Mouse (Mus musculus): ENCODE data around the gene Ptch1.

Ptch1 gene

GRCm38 (mm10) chr13:63540584-63540983, 32.8 kb downstream of the Ptch1 start:
- no peak for DNase-seq (ENCODE audit: low read depth, low spot score)

GRCm38 (mm10) chr13:63534981-63535380, 38.4 kb downstream of the Ptch1 start:
- no peak for DNase-seq (ENCODE audit: low read depth, low spot score)

DNA sequence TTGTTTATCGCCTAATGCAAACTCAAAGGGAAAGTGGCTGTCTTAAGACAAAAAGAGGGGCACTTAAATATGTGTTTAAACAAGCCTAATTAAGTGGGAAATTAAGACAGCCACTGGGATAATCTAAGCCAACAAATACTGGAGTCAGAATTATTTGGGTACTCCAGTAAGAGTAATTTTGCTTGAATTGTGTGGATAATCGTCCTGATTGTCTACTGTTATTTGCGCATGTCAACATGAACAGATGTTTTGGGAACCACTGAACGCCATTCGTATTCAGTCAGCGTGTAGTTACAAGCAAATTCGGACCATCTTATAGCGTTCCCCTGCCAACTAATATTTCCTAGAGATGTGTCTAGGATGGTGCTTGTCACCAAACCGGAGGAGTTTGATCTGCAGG, 42.5 kb downstream of the Ptch1 start:
- DNase-seq (ENCODE audit: low read depth, low spot score): no peak

GRCm38 (mm10) chr13:63530371-63530764, 43.0 kb downstream of the Ptch1 start:
- DNase-seq (ENCODE audit: low read depth, low spot score): no peak

GRCm38 (mm10) chr13:63529602-63530370, 43.6 kb downstream of the Ptch1 start:
- DNase-seq (ENCODE audit: low read depth, low spot score): no peak

DNA sequence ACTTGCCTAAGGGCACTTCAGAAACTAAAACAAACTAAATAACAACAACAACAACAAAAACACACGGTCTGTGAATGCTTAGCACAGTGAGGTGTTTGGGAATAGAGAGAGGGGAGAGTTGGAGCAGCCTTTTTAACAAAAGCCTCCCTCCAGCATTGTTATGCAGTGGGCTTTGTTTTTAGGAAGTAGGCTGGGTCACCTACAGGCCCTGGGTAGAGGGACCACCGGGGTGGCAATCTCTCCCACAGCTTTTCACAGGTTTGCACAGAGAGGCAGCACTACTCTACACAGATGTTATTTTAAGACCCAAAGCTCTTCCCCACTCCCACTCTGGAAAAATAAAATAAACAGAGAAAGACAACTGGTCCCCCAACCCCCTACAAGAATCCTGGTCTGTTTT, 44.5 kb downstream of the Ptch1 start:
- no peak for DNase-seq (ENCODE audit: low read depth, low spot score)

DNA sequence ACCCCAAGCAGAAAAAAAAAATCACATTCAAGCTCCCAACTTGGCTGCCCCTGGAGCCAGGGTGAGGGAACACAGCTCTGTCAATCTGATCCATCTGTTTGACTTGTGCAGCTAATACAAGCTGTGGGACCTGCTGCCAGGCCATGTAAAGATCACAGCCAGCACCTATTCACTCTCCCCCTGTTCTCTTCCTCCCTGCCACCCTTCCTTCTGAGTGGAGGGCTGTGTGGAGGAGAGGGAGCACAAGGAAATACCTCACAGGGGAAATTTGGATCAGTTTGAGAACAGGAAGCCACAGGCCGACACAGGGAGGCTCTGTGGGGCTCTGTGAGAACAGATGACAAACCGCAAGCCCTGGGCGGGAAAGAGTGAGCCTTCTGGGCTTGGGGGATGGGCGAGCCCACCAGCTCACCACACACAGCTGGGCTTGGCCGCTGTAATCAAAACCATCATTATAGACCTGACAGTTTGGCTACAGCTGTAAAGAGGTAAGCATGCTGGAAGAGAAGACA, 45.2 kb downstream of the Ptch1 start:
- no peak for DNase-seq (ENCODE audit: low read depth, low spot score)

GRCm38 (mm10) chr13:63525571-63526197, 47.7 kb downstream of the Ptch1 start:
- DNase-seq (ENCODE audit: low read depth, low spot score): no peak

GRCm38 (mm10) chr13:63524608-63525570, 48.5 kb downstream of the Ptch1 start:
- no peak for DNase-seq (ENCODE audit: low read depth, low spot score)

GRCm38 (mm10) chr13:63524061-63524460, 49.3 kb downstream of the Ptch1 start:
- DNase-seq (ENCODE audit: low read depth, low spot score): no peak

GRCm38 (mm10) chr13:63522832-63523231, 50.6 kb downstream of the Ptch1 start:
- DNase-seq (ENCODE audit: low read depth, low spot score): no peak

DNA sequence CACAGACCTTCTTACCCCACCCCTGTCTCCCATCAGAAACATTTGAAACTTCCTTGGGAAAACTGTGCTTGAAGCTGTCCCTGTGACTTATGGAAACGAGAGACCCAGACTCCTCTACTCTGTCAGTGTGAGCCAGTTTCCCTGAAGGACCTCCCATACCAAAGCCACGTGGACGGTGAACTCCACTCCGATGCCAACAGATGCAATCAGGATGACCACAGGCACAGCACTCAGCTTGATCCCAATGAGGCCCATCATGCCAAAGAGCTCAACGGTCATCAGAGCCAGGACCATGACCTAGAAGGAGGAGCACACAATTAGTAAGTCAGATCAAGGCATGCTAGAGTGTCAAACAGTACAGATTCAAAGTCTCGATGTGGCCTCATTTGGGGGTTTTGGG, 53.3 kb downstream of the Ptch1 start:
- DNase-seq (ENCODE audit: low read depth, low spot score): no peak

GRCm38 (mm10) chr13:63516535-63516934, 56.9 kb downstream of the Ptch1 start:
- DNase-seq (ENCODE audit: low read depth, low spot score): no peak

GRCm38 (mm10) chr13:63515542-63515941, 57.9 kb downstream of the Ptch1 start:
- DNase-seq (ENCODE audit: low read depth, low spot score): no peak

GRCm38 (mm10) chr13:63514931-63515360, 58.5 kb downstream of the Ptch1 start:
- DNase-seq (ENCODE audit: low read depth, low spot score): no peak

DNA sequence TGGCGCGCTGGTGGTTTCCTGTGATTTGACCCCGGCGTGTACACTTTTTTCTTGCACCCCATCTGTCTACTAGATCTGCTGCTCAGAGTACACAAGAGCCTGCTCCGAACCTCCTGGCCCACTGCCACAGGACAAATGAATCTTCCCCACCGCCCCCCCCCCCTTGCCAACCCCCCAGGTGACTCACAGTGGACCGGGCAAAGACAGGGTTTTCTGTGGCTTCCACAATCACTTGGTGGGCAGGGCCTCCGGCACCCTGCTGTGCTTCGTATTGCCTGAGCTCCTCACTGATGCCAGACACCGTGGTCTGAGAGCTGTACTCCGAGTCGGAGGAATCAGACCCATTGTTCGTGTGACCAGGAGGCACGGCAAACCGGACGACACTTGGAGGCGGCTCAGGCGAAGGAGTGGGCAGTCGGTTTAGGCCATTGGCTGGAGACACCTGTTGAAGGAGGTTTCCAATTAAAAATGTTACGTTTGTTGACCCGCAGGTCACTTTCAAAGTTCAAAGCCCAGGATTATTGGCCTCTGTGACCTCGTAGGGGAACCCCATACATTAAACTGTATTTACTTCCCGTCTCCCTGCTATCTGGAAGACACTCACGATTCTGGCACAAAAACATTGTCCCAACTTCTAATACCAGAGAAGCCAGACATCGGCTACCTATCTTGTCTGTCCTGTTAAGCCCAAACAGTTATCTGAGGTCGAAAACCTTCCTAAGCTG, 59.9 kb downstream of the Ptch1 start:
- no peak for DNase-seq (ENCODE audit: low read depth, low spot score)

- no peak for DNase-seq (ENCODE audit: low read depth, low spot score)
Measured at GRCm38 (mm10) chr13:63512411-63512810, 61.0 kb downstream of the Ptch1 start.

GRCm38 (mm10) chr13:63507821-63508220, 65.6 kb downstream of the Ptch1 start:
- no peak for DNase-seq (ENCODE audit: low read depth, low spot score)

DNA sequence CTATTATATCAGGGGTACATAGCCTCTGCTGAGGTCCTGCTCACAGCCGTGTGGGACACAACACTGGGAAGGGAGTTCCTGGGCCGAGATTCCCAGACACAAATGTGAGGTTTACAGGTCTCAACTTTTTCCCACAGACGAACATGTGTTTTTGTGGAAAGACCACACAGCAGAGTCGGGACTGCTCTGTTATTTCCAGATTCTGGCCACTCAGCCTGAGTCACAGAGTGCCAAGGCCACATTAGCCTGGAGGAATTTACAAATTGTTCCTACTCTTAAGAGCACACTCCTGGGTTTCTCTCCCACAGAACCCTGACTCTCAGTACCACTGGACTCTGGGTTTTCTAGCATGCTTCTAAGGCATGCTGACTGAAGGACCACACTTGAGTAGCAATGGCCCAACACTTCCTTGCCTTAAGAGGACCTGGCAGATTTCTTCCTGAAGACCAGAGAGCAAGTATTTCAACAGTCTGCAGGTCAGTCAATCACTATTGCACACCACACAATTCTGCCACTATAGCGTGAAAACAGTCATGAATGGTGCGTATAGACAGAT, 66.3 kb downstream of the Ptch1 start:
- DNase-seq (ENCODE audit: low read depth, low spot score): no peak

DNA sequence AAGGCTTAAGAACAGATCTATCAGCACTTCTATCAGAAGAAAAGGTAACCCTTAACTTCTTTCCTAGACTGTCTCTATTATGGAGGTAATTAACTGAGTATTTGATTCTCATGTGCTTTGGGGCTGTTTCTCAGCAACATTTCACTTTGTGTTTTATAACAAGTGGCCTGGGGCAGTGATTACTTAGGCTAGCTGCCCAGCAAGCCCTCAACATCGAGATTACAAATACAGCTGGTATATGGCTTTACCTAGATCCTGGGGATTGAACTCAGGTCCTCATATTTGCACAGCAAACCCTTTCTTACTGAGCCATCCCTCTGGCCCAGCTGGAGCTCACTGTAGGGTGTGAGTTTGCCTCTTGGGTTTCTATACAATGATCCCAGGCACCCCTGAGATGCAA, 67.0 kb downstream of the Ptch1 start:
- no peak for DNase-seq (ENCODE audit: low read depth, low spot score)

- DNase-seq (ENCODE audit: low read depth, low spot score): no peak
Measured at GRCm38 (mm10) chr13:63502391-63502790, 71.0 kb downstream of the Ptch1 start.
